Mouse (Mus musculus) stomach, embryonic 16.5 days (tissue): ENCODE data around the gene Cdk19. TPM values are rescaled to one million over a fixed set of nuclear protein-coding genes. Genes with fewer than 3 reads are reported as not detected.
"Not testable (repeated sequence)": the region's sequence is repeated elsewhere in the genome, so short reads cannot be mapped to it uniquely, and the experiment has no call there.

Source experiments
- ATAC-seq: fragments of 200-750 bp; cut with Nextera tagmentation; 2 replicates; pipeline ENCODE4 v1.8.0; 2017; ENCODE audit warnings: moderate number of reproducible peaks, moderate TSS enrichment; ENCODE audit not compliant: insufficient read depth, low FRiP score
- H3K27ac ChIP-seq: fragments of 300-500 bp; sonication (generic); 2 replicates; pipeline ENCODE4 v1.5.1; 2014; ENCODE audit warnings: low read length
- H3K27me3 ChIP-seq: fragments of 300-500 bp; sonication (generic); 2 replicates; pipeline ENCODE4 v1.6.1; 2014; ENCODE audit warnings: low read length, control low read depth, mixed read lengths; ENCODE audit not compliant: control insufficient read depth, insufficient read depth
- H3K36me3 ChIP-seq: fragments of 300-500 bp; sonication (generic); 2 replicates; pipeline ENCODE4 v1.6.1; 2014; ENCODE audit warnings: low read length; ENCODE audit not compliant: control insufficient read depth, insufficient read depth
- H3K4me1 ChIP-seq: fragments of 300-500 bp; sonication (generic); 2 replicates; pipeline ENCODE4 v1.6.1; 2014; ENCODE audit warnings: low read length, control low read depth, mixed read lengths; ENCODE audit not compliant: control insufficient read depth, insufficient read depth
- H3K4me2 ChIP-seq: fragments of 300-500 bp; sonication (generic); 2 replicates; pipeline ENCODE4 v1.6.1; 2014; ENCODE audit warnings: low read depth, low read length, mixed read lengths
- H3K4me3 ChIP-seq: fragments of 300-500 bp; sonication (generic); replicated peaks from 2 replicates; pipeline ENCODE4 v1.5.1; 2014; ENCODE audit warnings: mild to moderate bottlenecking, low read length
- H3K9ac ChIP-seq: fragments of 300-500 bp; sonication (generic); 2 replicates; pipeline ENCODE4 v1.6.1; 2014; ENCODE audit warnings: low read length
- H3K9me3 ChIP-seq: fragments of 300-500 bp; sonication (generic); replicated peaks from 2 replicates; pipeline ENCODE4 v1.6.1; 2016; ENCODE audit warnings: low read length, control low read depth; ENCODE audit not compliant: control insufficient read depth
- WGBS: fragments of 180-500 bp; shearing (Covaris S2); extraction: QIAGEN DNeasy Blood & Tissue Kit; methylation state at CpG from one replicate; pipeline ENCODE4 v1.1.7; 2014; 5-methylcytosine and 5-hydroxymethylcytosine counted together
- polyA plus RNA-seq: library from polyadenylated mRNA; unstranded; fragments of >200 nt; fragmentation: Nextera tagmentation; extraction: Ambion mirVana; gene quantifications from 2 replicates; pipeline ENCODE4 v1.2.1, GENCODE M21; 2015

The Cdk19 gene
- polyA plus RNA-seq, 1 experiment from 2014 or later: 8.4 TPM

GRCm38 (mm10) chr10:40424428-40424827 is 85.1 kb downstream of the Cdk19 start:
- not testable (repeated sequence) for H3K27me3 ChIP-seq, H3K9me3 ChIP-seq, ATAC-seq, H3K27ac ChIP-seq, H3K4me2 ChIP-seq, H3K36me3 ChIP-seq, H3K9ac ChIP-seq, H3K4me3 ChIP-seq
- WGBS: 88% methylated on average over 4 of the region's 4 CpGs
- H3K4me1 ChIP-seq: peaks cover 15% of the 10 kb centered on the region

- H3K4me1 ChIP-seq: peaks cover 15% of the 10 kb centered on the region
- H3K27ac ChIP-seq: no peak overlapping the region
Measured at GRCm38 (mm10) chr10:40425243-40426095, 86.1 kb downstream of the Cdk19 start.

GRCm38 (mm10) chr10:40426096-40426450 is 86.7 kb downstream of the Cdk19 start:
- Histone ChIP-seq H3K27me3 (no peaks in the 10 kb centered on the region), H3K4me2 (0 out of 2 replicates have a peak overlapping the region, but pooled peaks have one; percentile 35), H3K4me3 (no peak overlapping the region), H3K4me1 (peaks cover 11% of the 10 kb centered on the region), H3K27ac (no peak overlapping the region), H3K9me3 (no peaks in the 10 kb centered on the region), H3K9ac (no peak overlapping the region), H3K36me3 (no peaks in the 10 kb centered on the region)
- WGBS: 40% methylated on average over 6 of the region's 6 CpGs
- peak; percentile 40; the same call in 1 of the 2 replicates for ATAC-seq

More at GRCm38 (mm10) chr10:40425243-40426095, 86.1 kb downstream of the Cdk19 start:
- WGBS: 30% methylated on average over 18 of the region's 18 CpGs
- Histone ChIP-seq H3K4me3 (no peak overlapping the region), H3K36me3 (no peaks in the 10 kb centered on the region), H3K9ac (peak overlapping the region; percentile 18; the same call in 1 of the 2 replicates), H3K9me3 (no peaks in the 10 kb centered on the region), H3K27me3 (no peaks in the 10 kb centered on the region), H3K4me2 (peak overlapping the region; percentile 35)
- ATAC-seq: 0 out of 2 replicates have a peak, but pooled peaks have one; percentile 13

GRCm38 (mm10) chr10:40428633-40429032 is 89.3 kb downstream of the Cdk19 start:
- H3K4me3 ChIP-seq: no peak overlapping the region
- ATAC-seq: no peak
- no peak overlapping the region for H3K27ac ChIP-seq
- peaks cover 11% of the 10 kb centered on the region for H3K4me1 ChIP-seq
- no peak overlapping the region for H3K4me2 ChIP-seq
- no peaks in the 10 kb centered on the region for H3K27me3 ChIP-seq
- no peaks in the 10 kb centered on the region for H3K9me3 ChIP-seq
- H3K36me3 ChIP-seq: no peaks in the 10 kb centered on the region
- no peak overlapping the region for H3K9ac ChIP-seq
- WGBS: 63% methylated on average over 6 of the region's 6 CpGs

- no peaks in the 10 kb centered on the region for H3K36me3 ChIP-seq
- no peak overlapping the region for H3K4me2 ChIP-seq
- H3K4me3 ChIP-seq: no peak overlapping the region
- H3K4me1 ChIP-seq: peaks cover 11% of the 10 kb centered on the region
- no peaks in the 10 kb centered on the region for H3K27me3 ChIP-seq
- no peak for ATAC-seq
- no peak overlapping the region for H3K27ac ChIP-seq
- no peaks in the 10 kb centered on the region for H3K9me3 ChIP-seq
- H3K9ac ChIP-seq: no peak overlapping the region
- 68% methylated on average over 2 of the region's 2 CpGs for WGBS
Measured at GRCm38 (mm10) chr10:40429081-40429480, 89.7 kb downstream of the Cdk19 start.

GRCm38 (mm10) chr10:40430209-40430608 is 90.8 kb downstream of the Cdk19 start:
- ATAC-seq: no peak
- no peak overlapping the region for H3K4me3 ChIP-seq
- H3K36me3 ChIP-seq: no peaks in the 10 kb centered on the region
- no peak overlapping the region for H3K9ac ChIP-seq
- no peaks in the 10 kb centered on the region for H3K9me3 ChIP-seq
- H3K4me1 ChIP-seq: peaks cover 10% of the 10 kb centered on the region
- WGBS: 88% methylated on average over 4 of the region's 4 CpGs
- H3K27me3 ChIP-seq: no peaks in the 10 kb centered on the region
- no peak overlapping the region for H3K27ac ChIP-seq
- H3K4me2 ChIP-seq: no peak overlapping the region

- no peak for ATAC-seq
- H3K9ac ChIP-seq: no peak overlapping the region
- H3K36me3 ChIP-seq: no peaks in the 10 kb centered on the region
- H3K27me3 ChIP-seq: no peaks in the 10 kb centered on the region
- H3K4me1 ChIP-seq: peaks cover 6% of the 10 kb centered on the region
- H3K4me2 ChIP-seq: no peak overlapping the region
- 83% methylated on average over 3 of the region's 3 CpGs for WGBS
- no peak overlapping the region for H3K27ac ChIP-seq
- no peak overlapping the region for H3K4me3 ChIP-seq
- H3K9me3 ChIP-seq: no peaks in the 10 kb centered on the region
Measured at GRCm38 (mm10) chr10:40431957-40432356, 92.6 kb downstream of the Cdk19 start.

- Histone ChIP-seq H3K27me3 (no peaks in the 10 kb centered on the region), H3K27ac (no peak overlapping the region), H3K4me1 (peaks cover 6% of the 10 kb centered on the region), H3K36me3 (no peaks in the 10 kb centered on the region), H3K9ac (no peak overlapping the region), H3K4me2 (no peak overlapping the region), H3K4me3 (no peak overlapping the region), H3K9me3 (no peaks in the 10 kb centered on the region)
- WGBS: 67% methylated on average over 9 of the region's 9 CpGs
- no peak for ATAC-seq
Measured at GRCm38 (mm10) chr10:40432375-40432774, 93.0 kb downstream of the Cdk19 start.

GRCm38 (mm10) chr10:40435402-40435801 is 96.0 kb downstream of the Cdk19 start:
- H3K27me3 ChIP-seq: no peaks in the 10 kb centered on the region
- H3K9ac ChIP-seq: no peak overlapping the region
- no peaks in the 10 kb centered on the region for H3K9me3 ChIP-seq
- H3K4me3 ChIP-seq: no peak overlapping the region
- H3K4me1 ChIP-seq: no peaks in the 10 kb centered on the region; the same call in 1 of the 2 replicates
- no peaks in the 10 kb centered on the region for H3K36me3 ChIP-seq
- 80% methylated on average over 12 of the region's 12 CpGs for WGBS
- ATAC-seq: no peak
- no peak overlapping the region for H3K27ac ChIP-seq
- H3K4me2 ChIP-seq: no peak overlapping the region
